In genomic region chr7:99424538-99425155, GRCm38 (mm10) we compare ENCODE assay signal across 10 mouse cellular contexts. TPM values are rescaled to one million over a fixed set of nuclear protein-coding genes. Genes with fewer than 3 reads are reported as not detected.
DNase-seq lines count a peak whose midpoint lies in the region; ATAC-seq and TF ChIP-seq lines count a peak whose summit lies in the region.
"Had no signal": no experiment of that assay in that cellular context is flagged by ENCODE, and none has a peak within 500 bp of the region (broad histone marks: within the 10 kb centered on the region; RNA-seq: fewer than 3 reads in every experiment).

No protein-coding gene starts in this region.

- H3K27me3 ChIP-seq in forebrain, embryonic 12.5 days, result 0 out of 2 replicates have a peak, but pooled peaks cover 4% of the 10 kb centered on the region
- H3K27me3 ChIP-seq in limb, embryonic 14.5 days (ENCODE audit: control insufficient read depth, insufficient read depth, low read length), result no peaks in the 10 kb centered on the region
- H3K27me3 ChIP-seq in lung, postnatal 0 days (replicated peaks; ENCODE audit: insufficient read depth, low read length), result no peaks in the 10 kb centered on the region

- no peak overlapping the region for H3K4me3 ChIP-seq in forebrain, embryonic 12.5 days (replicated peaks)
- H3K4me3 ChIP-seq in limb, embryonic 14.5 days (replicated peaks; ENCODE audit: low read length), result no peak overlapping the region
- no peak overlapping the region for H3K4me3 ChIP-seq in lung, postnatal 0 days (ENCODE audit: low read depth, low read length)
- H3K4me3 ChIP-seq: heart, adult 2 months had no signal

- peak; percentile 42 for DNase-seq in gastrocnemius, adult 18-20 months (ENCODE audit: low spot score)
- DNase-seq in gastrocnemius, postnatal 25 days, result no peak
- peak; percentile 45 for DNase-seq in adrenal gland, adult 8-10 months
- DNase-seq in limb, embryonic 14.5 days (ENCODE audit: low spot score), result peak; percentile 38
- DNase-seq in left cerebral cortex, adult 9 months (ENCODE audit: low spot score in 2 of 2), result no peak
- DNase-seq in lung, postnatal 0 days (ENCODE audit: low spot score), result no peak
- DNase-seq in layer of hippocampus, postnatal 25 days (ENCODE audit: extremely low spot score in 1 of 2, low spot score in 1 of 2), result no peak

- 0 out of 2 replicates have a peak overlapping the region, but pooled peaks have one; percentile 3 for H3K9ac ChIP-seq in forebrain, embryonic 12.5 days
- no peak overlapping the region for H3K9ac ChIP-seq in limb, embryonic 14.5 days (ENCODE audit: low read depth, low read length, severe bottlenecking)
- H3K9ac ChIP-seq in lung, postnatal 0 days (replicated peaks; ENCODE audit: low read depth), result no peak overlapping the region
- H3K9ac ChIP-seq: liver, embryonic 14.5 days had no signal

- no peak overlapping the region for H3K4me2 ChIP-seq in forebrain, embryonic 12.5 days
- H3K4me2 ChIP-seq in limb, embryonic 14.5 days (replicated peaks; ENCODE audit: low read depth, low read length, severe bottlenecking), result no peak overlapping the region
- H3K4me2 ChIP-seq in lung, postnatal 0 days (replicated peaks; ENCODE audit: low read depth, low read length), result no peak overlapping the region

- no peak for TF ChIP-seq POLR2A in limb, embryonic 14.5 days (IDR thresholded peaks at IDR 0.05; ENCODE audit: borderline replicate concordance, extremely low read depth, insufficient read depth, insufficient read length)

- no peak for TF ChIP-seq CTCF in lung, postnatal 0 days (IDR thresholded peaks at IDR 0.05)

- H3K9me3 ChIP-seq in forebrain, embryonic 12.5 days, result no peaks in the 10 kb centered on the region
- H3K9me3 ChIP-seq in limb, embryonic 14.5 days (ENCODE audit: control insufficient read depth, low read length), result no peaks in the 10 kb centered on the region
- H3K9me3 ChIP-seq in lung, postnatal 0 days (ENCODE audit: low read length), result no peaks in the 10 kb centered on the region

- no peaks in the 10 kb centered on the region; the same call in 1 of the 2 replicates for H3K36me3 ChIP-seq in forebrain, embryonic 12.5 days (replicated peaks)
- no peaks in the 10 kb centered on the region for H3K36me3 ChIP-seq in limb, embryonic 14.5 days (ENCODE audit: control insufficient read depth, insufficient read depth, low read length)
- H3K36me3 ChIP-seq in lung, postnatal 0 days (ENCODE audit: insufficient read depth, low read length), result no peaks in the 10 kb centered on the region

- whole genome bisulfite sequencing in forebrain, embryonic 12.5 days, result 27% methylated on average over 8 of the region's 8 CpGs
- 17% methylated on average over 7 of the region's 8 CpGs for WGBS in limb, embryonic 14.5 days
- 43% methylated on average over 7 of the region's 8 CpGs for WGBS in lung, postnatal 0 days

- ATAC-seq in forebrain, embryonic 12.5 days (ENCODE audit: low FRiP score), result peak; percentile 44; the same call in 1 of the 2 replicates
- ATAC-seq in limb, embryonic 14.5 days (ENCODE audit: low FRiP score, low read depth), result peak; percentile 53; the same call in 1 of the 2 replicates
- ATAC-seq in lung, postnatal 0 days, result no peak; the same call in 1 of the 2 replicates

- TF ChIP-seq EP300 in lung, postnatal 0 days (IDR thresholded peaks at IDR 0.05), result no peak

- peaks cover 37% of the 10 kb centered on the region for H3K4me1 ChIP-seq in forebrain, embryonic 12.5 days
- H3K4me1 ChIP-seq in limb, embryonic 14.5 days (ENCODE audit: control insufficient read depth, insufficient read depth, low read length), result peaks cover 27% of the 10 kb centered on the region
- no peaks in the 10 kb centered on the region for H3K4me1 ChIP-seq in lung, postnatal 0 days (ENCODE audit: insufficient read depth, low read depth, low read length)

- H3K27ac ChIP-seq in forebrain, embryonic 12.5 days, result peak overlapping the region; percentile 71
- peak overlapping the region; percentile 9; the same call in 1 of the 2 replicates for H3K27ac ChIP-seq in limb, embryonic 14.5 days (replicated peaks; ENCODE audit: low read depth, low read length)
- no peak overlapping the region for H3K27ac ChIP-seq in lung, postnatal 0 days (ENCODE audit: low read length)
- H3K27ac ChIP-seq: heart, adult 2 months; liver, embryonic 14.5 days had no signal

RNA-seq across cellular contexts. Expression of gene Klhl35, which starts 41.2 kb away (rescaled TPM):
- total RNA-seq in gastrocnemius, adult 18-20 months (2021), result not detected
- not detected for total RNA-seq in gastrocnemius, postnatal 25 days (2021)
- 1 to 10 TPM in 1 of 4 experiments, under 1 TPM in 3; 0.38 to 1.2 (median 0.75) TPM for total RNA-seq in adrenal gland, adult 8-10 months (2022)
- polyA plus RNA-seq in forebrain, embryonic 12.5 days (2016; fragmentation: Nextera tagmentation; extraction: Ambion mirVana), result 5.6 and 6.8 TPM in 2 replicates
- 1.3 and 1.5 TPM in 2 replicates for polyA plus RNA-seq in limb, embryonic 14.5 days (2012; rRNA removed)
- 1.5 and 1.8 TPM in 2 replicates for polyA plus RNA-seq in limb, embryonic 14.5 days (2014; fragmentation: Nextera tagmentation; extraction: Ambion mirVana)
- 1.2 and 1.8 TPM in 2 replicates for polyA plus RNA-seq in lung, postnatal 0 days (2015; fragmentation: Nextera tagmentation; extraction: Ambion mirVana)
- total RNA-seq in layer of hippocampus, postnatal 25 days (2021), result 1 to 10 TPM; 2.2 to 3.5 TPM

RNA-seq across cellular contexts. Expression of gene Gdpd5, which starts 43.4 kb away (rescaled TPM):
- 1 to 10 TPM; 6.2 to 8.8 TPM for total RNA-seq in gastrocnemius, adult 18-20 months (2021)
- 1 to 10 TPM; 2.6 to 3.0 TPM for total RNA-seq in gastrocnemius, postnatal 25 days (2021)
- 10 to 100 TPM in 3 of 4 experiments, 1 to 10 TPM in 1; 9.2 to 16.4 (median 13.9) TPM for total RNA-seq in adrenal gland, adult 8-10 months (2022)
- 29.9 and 34.4 TPM in 2 replicates for polyA plus RNA-seq in forebrain, embryonic 12.5 days (2016; fragmentation: Nextera tagmentation; extraction: Ambion mirVana)
- polyA plus RNA-seq in limb, embryonic 14.5 days (2012; rRNA removed), result 14.5 and 21.0 TPM in 2 replicates
- 11.8 and 13.6 TPM in 2 replicates for polyA plus RNA-seq in limb, embryonic 14.5 days (2014; fragmentation: Nextera tagmentation; extraction: Ambion mirVana)
- polyA plus RNA-seq in lung, postnatal 0 days (2015; fragmentation: Nextera tagmentation; extraction: Ambion mirVana), result 18.7 and 18.8 TPM in 2 replicates
- total RNA-seq in layer of hippocampus, postnatal 25 days (2021), result 10 to 100 TPM; 20.3 to 26.2 TPM

RNA-seq across cellular contexts. Expression of gene Rps3, which starts 58.9 kb away (rescaled TPM):
- 100 to 1,000 TPM; 232 to 276 TPM for total RNA-seq in gastrocnemius, adult 18-20 months (2021)
- 100 to 1,000 TPM; 239 to 240 TPM for total RNA-seq in gastrocnemius, postnatal 25 days (2021)
- total RNA-seq in adrenal gland, adult 8-10 months (2022), result 100 to 1,000 TPM; 533 to 601 (median 565) TPM
- 597 and 603 TPM in 2 replicates for polyA plus RNA-seq in forebrain, embryonic 12.5 days (2016; fragmentation: Nextera tagmentation; extraction: Ambion mirVana)
- polyA plus RNA-seq in limb, embryonic 14.5 days (2012; rRNA removed), result 1,060 and 1,221 TPM in 2 replicates
- polyA plus RNA-seq in limb, embryonic 14.5 days (2014; fragmentation: Nextera tagmentation; extraction: Ambion mirVana), result 903 and 945 TPM in 2 replicates
- 594 and 625 TPM in 2 replicates for polyA plus RNA-seq in lung, postnatal 0 days (2015; fragmentation: Nextera tagmentation; extraction: Ambion mirVana)
- total RNA-seq in layer of hippocampus, postnatal 25 days (2021), result 100 to 1,000 TPM; 250 to 278 TPM

Comparison
In these comparisons a context has a peak if more than half of its experiments do, and no peak if none do; other contexts are left out.
1. DNase-seq: peak in gastrocnemius, adult 18-20 months (single experiment), adrenal gland, adult 8-10 months (single experiment) and limb, embryonic 14.5 days (single experiment); none in gastrocnemius, postnatal 25 days (single experiment), left cerebral cortex, adult 9 months (0 of 2), lung, postnatal 0 days (single experiment) and layer of hippocampus, postnatal 25 days (0 of 2).